Mouse (Mus musculus) liver, adult 2 months (tissue): ENCODE data around the gene Smad3. TPM values are rescaled to one million over a fixed set of nuclear protein-coding genes. Genes with fewer than 3 reads are reported as not detected.

Source experiments
- DNase-seq: peaks from one replicate; pipeline ENCODE4 v3.0.0-alpha.2; 2011; ENCODE audit warnings: low read depth, low spot score; ENCODE audit errors: extremely low read depth
- H3K27ac ChIP-seq: fragments of 200-500 bp; replicated peaks from 2 replicates; pipeline ENCODE4 v1.5.1; 2012; ENCODE audit warnings: low read depth, mild to moderate bottlenecking, control low read depth, inconsistent platforms, low read length; ENCODE audit not compliant: insufficient read depth
- H3K27me3 ChIP-seq: fragments of 200-500 bp; 2 replicates; pipeline ENCODE4 v1.6.1; 2012; ENCODE audit warnings: mild to moderate bottlenecking, moderate library complexity, low read length, inconsistent platforms; ENCODE audit not compliant: control insufficient read depth, insufficient read depth
- H3K36me3 ChIP-seq: fragments of 200-500 bp; 2 replicates; pipeline ENCODE4 v1.6.1; 2012; ENCODE audit warnings: low read length, inconsistent platforms; ENCODE audit not compliant: control insufficient read depth, insufficient read depth
- H3K4me1 ChIP-seq: fragments of 200-500 bp; 2 replicates; pipeline ENCODE4 v1.6.1; 2011; ENCODE audit warnings: low read length; ENCODE audit not compliant: control insufficient read depth, insufficient read depth
- H3K4me3 ChIP-seq: fragments of 200-500 bp; 2 replicates; pipeline ENCODE4 v1.5.1; 2011; ENCODE audit warnings: low read depth, mild to moderate bottlenecking, control low read depth, low read length, moderate library complexity; ENCODE audit not compliant: insufficient read depth
- H3K79me2 ChIP-seq: fragments of 200-500 bp; 2 replicates; pipeline ENCODE4 v1.6.1; 2012; ENCODE audit warnings: inconsistent platforms, mild to moderate bottlenecking, low read length, moderate library complexity; ENCODE audit not compliant: control insufficient read depth, insufficient read depth
- H3K9ac ChIP-seq: fragments of 200-500 bp; 2 replicates; pipeline ENCODE4 v1.6.1; 2012; ENCODE audit warnings: low read depth, mild to moderate bottlenecking, control low read depth, inconsistent platforms, low read length
- CTCF ChIP-seq: fragments of 200-500 bp; IDR thresholded peaks from 2 replicates; pipeline ENCODE4 v1.5.1; 2011; ENCODE audit warnings: low read depth, low read length, control low read depth
- POLR2A ChIP-seq: fragments of 200-500 bp; IDR thresholded peaks from 2 replicates; pipeline ENCODE4 v1.6.1; 2011; ENCODE audit warnings: low read length, control low read depth; ENCODE audit not compliant: insufficient read depth; ENCODE audit errors: extremely low read depth
- WGBS: fragments of 180-500 bp; shearing (Covaris S2); methylation state at CpG from one replicate; pipeline ENCODE4 v1.1.7; 2018; 5-methylcytosine and 5-hydroxymethylcytosine counted together
- polyA plus RNA-seq: library from polyadenylated mRNA; depleted of rRNA; stranded (reverse); fragments of >200 nt; gene quantifications from 2 replicates; pipeline ENCODE4 v1.2.3, GENCODE M21; 2012
- total RNA-seq: library from RNA; depleted of rRNA; stranded (reverse); fragments of >200 nt; gene quantifications from 2 replicates; pipeline ENCODE4 v1.2.3, GENCODE M21; 2014

Smad3 gene
- total and polyA plus RNA-seq, 2 experiments: 5.7 to 8.9 TPM

DNA sequence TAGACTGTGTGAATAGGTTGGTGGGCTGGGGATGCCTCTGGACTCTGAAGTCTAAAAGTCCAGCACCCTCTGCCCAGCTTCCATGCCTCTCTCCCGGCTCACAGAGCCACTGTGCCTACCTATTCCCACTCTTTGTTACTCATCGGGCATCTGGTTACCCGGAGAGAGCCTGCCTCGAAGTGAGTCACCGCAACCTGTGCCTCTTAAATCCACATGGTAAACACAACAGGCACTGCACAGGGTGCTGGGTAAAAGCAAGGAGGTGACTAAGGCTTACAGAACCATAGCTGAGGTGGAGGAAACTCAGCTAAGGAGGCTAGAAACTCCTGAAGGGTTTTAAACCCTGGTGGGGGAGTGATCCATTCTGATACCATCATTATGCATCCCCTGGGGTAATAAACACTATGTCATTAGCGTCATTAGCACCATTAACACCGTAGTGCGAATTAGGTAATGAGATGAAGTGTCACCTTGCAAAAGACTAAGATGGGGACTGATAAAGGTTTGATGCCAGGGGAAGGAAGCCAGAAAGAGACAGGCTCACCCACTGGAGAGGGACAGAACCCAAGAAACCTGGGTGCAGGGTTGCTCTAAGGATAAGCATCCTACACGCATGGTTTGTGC is 38.9 kb downstream of the Smad3 start:
- no peak overlapping the region for H3K27ac ChIP-seq
- no peak overlapping the region for H3K9ac ChIP-seq
- no peak for DNase-seq
- no peaks in the 10 kb centered on the region for H3K36me3 ChIP-seq
- TF ChIP-seq CTCF: no peak
- no peak for TF ChIP-seq POLR2A
- H3K4me1 ChIP-seq: peaks cover 17% of the 10 kb centered on the region
- no peaks in the 10 kb centered on the region for H3K27me3 ChIP-seq
- no peak overlapping the region for H3K4me3 ChIP-seq
- 94% methylated on average over 9 of the region's 9 CpGs for WGBS
- peaks cover 10% of the 10 kb centered on the region; the same call in 1 of the 2 replicates for H3K79me2 ChIP-seq

DNA sequence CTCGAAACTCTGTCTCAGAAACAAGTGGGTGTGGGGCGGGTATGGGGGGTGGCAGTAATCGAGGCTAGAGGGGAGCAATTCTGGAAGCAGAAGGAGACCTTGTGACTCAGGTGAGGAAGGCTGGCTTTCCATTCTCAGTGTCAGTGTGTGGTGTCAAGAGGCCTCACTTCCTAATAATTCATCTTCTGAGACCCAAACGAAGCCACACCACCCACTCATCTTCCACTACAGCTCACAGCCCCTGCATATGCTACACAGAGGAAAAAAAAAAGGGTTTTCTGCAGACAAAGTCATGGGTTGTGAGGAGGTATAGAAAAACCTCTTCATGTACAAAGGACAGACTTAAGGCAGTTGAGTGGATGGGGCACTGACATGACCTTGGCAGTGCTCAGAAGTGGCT is 39.6 kb downstream of the Smad3 start:
- Histone ChIP-seq H3K36me3 (no peaks in the 10 kb centered on the region), H3K79me2 (peaks cover 10% of the 10 kb centered on the region; the same call in 1 of the 2 replicates), H3K4me1 (peaks cover 17% of the 10 kb centered on the region), H3K4me3 (no peak overlapping the region), H3K27me3 (no peaks in the 10 kb centered on the region), H3K9ac (no peak overlapping the region), H3K27ac (no peak overlapping the region)
- WGBS: 89% methylated on average over 4 of the region's 4 CpGs
- TF ChIP-seq POLR2A (no peak), CTCF (no peak)
- DNase-seq: no peak

GRCm38 (mm10) chr9:63717474-63718005 is 40.3 kb downstream of the Smad3 start:
- Histone ChIP-seq H3K9ac (no peak overlapping the region), H3K4me3 (no peak overlapping the region), H3K36me3 (no peaks in the 10 kb centered on the region), H3K27ac (no peak overlapping the region), H3K27me3 (no peaks in the 10 kb centered on the region), H3K4me1 (peaks cover 20% of the 10 kb centered on the region), H3K79me2 (peaks cover 9% of the 10 kb centered on the region; the same call in 1 of the 2 replicates)
- WGBS: 59% methylated on average over 3 of the region's 3 CpGs
- DNase-seq: peak; percentile 41
- no peak for TF ChIP-seq POLR2A
- TF ChIP-seq CTCF: no peak

DNA sequence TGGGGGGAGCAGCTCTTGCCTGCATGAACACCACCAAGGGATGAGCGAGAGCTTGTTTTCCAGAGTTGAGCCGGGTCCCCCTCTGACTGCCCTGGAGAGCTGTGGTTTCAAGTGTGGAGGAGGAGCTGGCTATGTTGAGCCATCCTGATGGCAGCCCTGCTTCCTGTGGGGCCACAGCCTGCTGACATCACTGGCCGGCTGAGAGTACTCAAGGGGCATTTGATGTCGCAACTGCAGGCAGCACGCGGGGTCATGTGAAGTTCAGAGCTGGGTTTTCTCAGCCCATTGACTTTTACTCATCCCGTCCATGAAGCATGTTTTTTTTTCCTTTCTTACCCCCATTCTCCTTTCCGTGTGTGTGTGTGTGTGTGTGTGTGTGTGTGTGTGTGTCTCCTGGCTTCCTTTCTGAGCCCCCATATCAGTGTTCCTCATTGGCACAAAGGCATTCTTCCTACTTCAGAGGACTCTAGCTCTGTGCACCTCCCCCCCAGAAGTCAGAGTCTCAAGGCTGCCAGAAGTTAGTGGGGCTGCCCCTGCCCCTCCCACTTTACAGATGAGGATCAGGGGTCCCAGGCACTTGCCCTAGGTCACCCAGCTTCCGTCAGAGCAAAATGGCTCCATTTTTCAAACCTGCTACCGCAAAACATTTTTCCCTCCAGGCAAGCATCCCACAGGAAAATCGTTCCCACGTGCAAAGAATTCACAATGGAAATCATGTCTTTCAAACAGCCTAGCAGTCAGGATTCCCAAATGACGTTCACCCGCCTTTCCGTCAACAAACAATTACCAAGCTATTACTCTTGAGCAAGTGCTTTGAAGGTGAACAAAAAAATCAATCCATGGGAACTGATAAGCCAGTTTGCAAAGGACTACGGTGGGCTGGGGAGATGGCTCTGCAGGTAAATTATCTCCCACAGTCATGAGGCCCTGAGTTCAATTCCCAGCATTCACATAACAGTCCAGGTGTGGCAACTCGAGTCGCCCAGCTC is 41.4 kb downstream of the Smad3 start:
- no peak overlapping the region for H3K4me3 ChIP-seq
- H3K9ac ChIP-seq: no peak overlapping the region
- 18% methylated on average over 18 of the region's 18 CpGs for WGBS
- TF ChIP-seq CTCF (no peak), POLR2A (no peak)
- H3K27ac ChIP-seq: peak overlapping the region; percentile 8; the same call in 1 of the 2 replicates
- peaks cover 8% of the 10 kb centered on the region; the same call in 1 of the 2 replicates for H3K79me2 ChIP-seq
- peaks cover 20% of the 10 kb centered on the region for H3K4me1 ChIP-seq
- H3K36me3 ChIP-seq: no peaks in the 10 kb centered on the region
- H3K27me3 ChIP-seq: no peaks in the 10 kb centered on the region
- DNase-seq: peak; percentile 82

DNA sequence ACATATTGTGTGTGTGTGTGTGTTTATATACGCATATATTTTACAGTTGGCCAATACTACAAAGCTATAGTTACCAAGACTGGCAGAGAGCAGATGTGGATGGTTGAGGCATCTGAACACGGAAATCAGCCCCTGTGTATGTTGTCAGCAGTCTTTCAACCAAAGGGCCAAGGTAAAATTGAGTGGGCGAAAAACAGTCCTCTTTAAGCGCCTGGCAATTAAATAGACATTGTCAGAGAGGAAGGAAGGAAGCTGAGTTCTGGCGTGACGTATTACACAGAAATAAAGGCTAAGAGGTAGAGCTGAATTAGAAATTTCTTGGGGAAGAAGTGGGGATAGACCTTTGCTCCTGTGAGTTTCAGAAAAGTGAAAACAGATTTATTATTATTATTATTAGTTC is 43.2 kb downstream of the Smad3 start:
- TF ChIP-seq POLR2A (no peak), CTCF (no peak)
- Histone ChIP-seq H3K36me3 (no peaks in the 10 kb centered on the region), H3K27ac (no peak overlapping the region), H3K27me3 (no peaks in the 10 kb centered on the region), H3K4me3 (no peak overlapping the region), H3K9ac (no peak overlapping the region), H3K4me1 (peaks cover 15% of the 10 kb centered on the region), H3K79me2 (peaks cover 4% of the 10 kb centered on the region; the same call in 1 of the 2 replicates)
- WGBS: 81% methylated on average over 6 of the region's 6 CpGs
- DNase-seq: no peak
